Mouse (Mus musculus) adrenal gland, postnatal 36 days (tissue): ENCODE results near the gene St3gal2. TPM values are rescaled to one million over a fixed set of nuclear protein-coding genes. Genes with fewer than 3 reads are reported as not detected.
A peak's percentile ranks its signal among the peaks of the same experiment; 100 is the strongest.
"Not testable (repeated sequence)": the region's sequence is repeated elsewhere in the genome, so short reads cannot be mapped to it uniquely, and the experiment has no call there.

Source experiments
- DNase-seq, 2 experiments: peaks; one replicate each; pipeline ENCODE4 v3.0.0; 2021; ENCODE audit warnings: mixed read lengths in 1 of 2
- total RNA-seq, 2 experiments: library from RNA; stranded (reverse); gene quantifications; 2 replicates each; pipeline ENCODE4 v1.2.3; 2021

Gene St3gal2
- total RNA-seq, 2 experiments from 2014 or later: 22.1 to 23.3 TPM

GRCm38 (mm10) chr8:110911576-110912570 is 7.8 kb upstream of the St3gal2 start:
- no peak for DNase-seq

- peak; percentile 83 to 84 for DNase-seq
Measured at GRCm38 (mm10) chr8:110917415-110917814, 2.3 kb upstream of the St3gal2 start.

- DNase-seq: no peak
Measured at GRCm38 (mm10) chr8:110918027-110918426, 1.7 kb upstream of the St3gal2 start.

- DNase-seq: no peak
Measured at GRCm38 (mm10) chr8:110918460-110918859, 1.3 kb upstream of the St3gal2 start.

GRCm38 (mm10) chr8:110920032-110920772 is 480 bp downstream of the St3gal2 start:
- DNase-seq: peak in 1 of 2 experiments; percentile 9

GRCm38 (mm10) chr8:110920773-110921277 is 1.1 kb downstream of the St3gal2 start:
- DNase-seq: no peak

- DNase-seq: peak; percentile 41 to 62
Measured at GRCm38 (mm10) chr8:110921492-110922230, 1.9 kb downstream of the St3gal2 start.

GRCm38 (mm10) chr8:110925691-110926140 is 6.0 kb downstream of the St3gal2 start:
- no peak for DNase-seq

GRCm38 (mm10) chr8:110926690-110927089 is 7.0 kb downstream of the St3gal2 start:
- no peak for DNase-seq

- DNase-seq: no peak
Measured at GRCm38 (mm10) chr8:110928435-110928834, 8.7 kb downstream of the St3gal2 start.

- no peak for DNase-seq
Measured at GRCm38 (mm10) chr8:110929066-110929465, 9.3 kb downstream of the St3gal2 start.

GRCm38 (mm10) chr8:110929672-110930071 is 9.9 kb downstream of the St3gal2 start:
- not testable (repeated sequence) for DNase-seq

- DNase-seq: peak; percentile 53 to 69
Measured at GRCm38 (mm10) chr8:110931176-110931939, 11.6 kb downstream of the St3gal2 start.

- DNase-seq: no peak
Measured at GRCm38 (mm10) chr8:110932444-110932843, 12.7 kb downstream of the St3gal2 start.

GRCm38 (mm10) chr8:110933272-110933671 is 13.6 kb downstream of the St3gal2 start:
- no peak for DNase-seq

- no peak for DNase-seq
Measured at GRCm38 (mm10) chr8:110936217-110936616, 16.5 kb downstream of the St3gal2 start.

GRCm38 (mm10) chr8:110938882-110939589 is 19.3 kb downstream of the St3gal2 start:
- peak; percentile 39 to 57 for DNase-seq

GRCm38 (mm10) chr8:110940682-110941452 is 21.1 kb downstream of the St3gal2 start:
- DNase-seq: no peak

- DNase-seq: peak; percentile 86 to 87
Measured at GRCm38 (mm10) chr8:110941453-110941948, 21.8 kb downstream of the St3gal2 start.
